Mouse (Mus musculus): ENCODE data around the gene Nr2e3.
"Not testable (repeated sequence)": the region's sequence is repeated elsewhere in the genome, so short reads cannot be mapped to it uniquely, and the experiment has no call there.

The Nr2e3 gene

GRCm38 (mm10) chr9:59960559-59960958, at the start of gene Nr2e3:
Nr2e3 (minus strand) TSS chr9:59960659.
- DNase-seq (ENCODE audit: low read depth) = no peak

GRCm38 (mm10) chr9:60008936-60009335, 48.5 kb upstream of the Nr2e3 start:
- DNase-seq (ENCODE audit: low read depth) = no peak

- no peak for DNase-seq (ENCODE audit: low read depth)
These were observed 41.9 kb upstream of the Nr2e3 start for GRCm38 (mm10) chr9:60002323-60002722.

DNA sequence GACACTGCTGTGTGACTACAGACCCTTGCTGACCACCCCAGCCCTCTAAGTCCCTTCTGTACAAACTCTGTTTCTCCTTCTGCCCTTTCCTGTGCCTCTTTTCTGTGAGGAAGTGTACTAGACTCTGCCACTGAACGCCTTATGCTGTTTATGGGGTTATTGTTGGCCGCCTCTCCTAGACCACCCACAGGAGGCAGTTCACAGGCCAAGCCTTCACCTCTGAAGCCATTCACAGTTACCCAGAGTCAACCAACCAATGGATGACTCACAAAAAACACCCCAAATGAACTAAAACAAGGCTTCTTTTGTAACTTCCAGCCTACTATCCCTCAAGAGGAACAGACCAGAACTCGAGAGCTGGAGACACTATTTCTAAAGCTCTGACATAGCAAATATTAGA, 41.0 kb upstream of the Nr2e3 start:
- DNase-seq (ENCODE audit: low read depth) = no peak

GRCm38 (mm10) chr9:59997725-59998124, 37.3 kb upstream of the Nr2e3 start:
- DNase-seq (ENCODE audit: low read depth) = no peak

- no peak for DNase-seq (ENCODE audit: low read depth)
These were observed 30.9 kb upstream of the Nr2e3 start for GRCm38 (mm10) chr9:59991407-59991806.

DNA sequence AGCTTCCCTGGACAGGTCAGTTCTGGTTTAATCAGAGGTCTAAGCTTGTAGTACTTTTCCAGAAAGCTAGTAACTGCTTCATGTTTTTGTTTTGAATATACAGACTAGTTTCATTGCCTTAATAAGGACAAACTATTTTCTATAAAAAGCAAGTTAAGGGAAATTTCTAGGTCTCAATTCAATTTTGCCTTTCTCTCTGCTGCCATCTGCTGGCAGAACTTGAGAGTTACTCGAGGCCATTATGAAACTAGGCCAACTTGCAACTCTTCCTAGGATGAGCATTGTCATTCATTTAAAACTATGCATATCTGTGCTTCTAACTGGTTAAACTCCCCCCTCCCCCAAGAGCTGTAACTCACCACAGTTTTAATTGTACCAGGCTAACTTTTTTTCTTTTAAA, 29.4 kb upstream of the Nr2e3 start:
- DNase-seq (ENCODE audit: low read depth) = peak; percentile 46

DNA sequence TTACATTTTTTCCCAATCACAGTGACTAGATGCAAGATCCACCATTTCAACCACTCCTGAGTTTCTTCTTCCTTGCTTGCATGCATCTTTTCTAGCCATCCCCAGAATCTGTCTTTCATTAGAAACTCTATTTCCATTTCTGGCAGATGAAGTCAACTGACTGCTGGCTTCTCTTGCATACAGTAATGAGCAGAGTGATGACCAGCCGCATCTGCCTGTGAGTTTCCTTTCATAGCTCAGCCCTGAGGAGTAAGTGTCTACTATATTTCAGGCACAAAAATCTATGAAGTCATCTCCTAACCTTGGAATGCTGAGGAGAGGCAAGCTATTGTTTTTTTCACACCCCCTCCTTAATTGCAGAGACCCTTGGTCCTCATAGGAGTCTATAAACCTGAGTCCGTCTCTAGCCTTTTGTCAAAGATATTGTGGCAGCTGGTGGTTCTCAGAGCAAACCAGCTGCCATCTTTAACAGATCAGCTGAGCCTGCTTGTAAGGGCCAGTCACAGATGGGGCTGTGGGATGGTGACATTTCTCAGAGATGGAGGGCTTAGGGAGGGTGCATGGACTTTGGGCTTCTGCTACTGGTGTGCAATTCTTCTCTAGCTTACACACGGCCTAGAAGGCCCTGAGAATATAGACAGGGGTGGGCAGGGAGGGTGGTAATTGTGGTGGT, 25.6 kb upstream of the Nr2e3 start:
- no peak for DNase-seq (ENCODE audit: low read depth)

GRCm38 (mm10) chr9:59981116-59981515, 20.7 kb upstream of the Nr2e3 start:
- DNase-seq (ENCODE audit: low read depth) = no peak

DNA sequence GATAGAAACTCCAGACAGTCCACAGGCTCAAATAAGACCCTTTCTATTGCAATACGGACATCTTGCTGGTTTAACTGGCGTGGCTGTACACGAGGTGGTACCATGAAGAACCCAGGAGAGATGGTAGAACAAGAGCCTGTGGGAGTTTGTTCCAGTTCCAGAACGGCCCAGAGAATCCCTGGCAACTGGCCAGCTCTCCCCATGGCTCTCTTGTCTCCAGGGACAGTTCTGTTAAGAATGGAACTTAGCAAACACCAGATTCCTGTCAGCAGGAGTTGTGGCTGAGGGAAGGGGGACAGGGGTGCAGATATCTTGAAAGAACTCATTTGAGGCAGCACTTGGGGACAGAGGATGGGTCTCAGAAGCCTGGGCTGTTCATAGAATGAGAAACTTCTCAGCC, 10.8 kb upstream of the Nr2e3 start:
- no peak for DNase-seq (ENCODE audit: low read depth)

DNA sequence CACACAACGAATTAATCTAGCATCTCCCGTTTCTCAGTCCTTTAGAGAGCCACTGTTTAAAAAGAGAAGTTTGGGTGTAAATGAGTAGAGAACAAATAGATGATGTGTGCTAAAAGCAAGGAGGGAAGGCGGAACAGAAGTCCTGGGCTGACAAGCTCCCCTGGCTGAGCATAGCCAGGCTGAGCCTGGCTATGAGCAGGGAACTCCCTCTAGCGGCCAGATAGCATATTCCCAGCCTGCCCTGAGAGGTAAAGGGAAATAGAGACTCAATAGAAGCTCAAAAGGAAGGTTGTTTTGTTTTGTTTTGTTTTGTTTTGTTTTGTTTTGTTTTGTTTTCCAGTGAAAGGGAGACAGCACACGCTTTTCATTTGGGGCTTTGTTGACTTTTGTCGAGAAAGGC, 8.9 kb upstream of the Nr2e3 start:
- peak; percentile 30 for DNase-seq (ENCODE audit: low read depth)

DNA sequence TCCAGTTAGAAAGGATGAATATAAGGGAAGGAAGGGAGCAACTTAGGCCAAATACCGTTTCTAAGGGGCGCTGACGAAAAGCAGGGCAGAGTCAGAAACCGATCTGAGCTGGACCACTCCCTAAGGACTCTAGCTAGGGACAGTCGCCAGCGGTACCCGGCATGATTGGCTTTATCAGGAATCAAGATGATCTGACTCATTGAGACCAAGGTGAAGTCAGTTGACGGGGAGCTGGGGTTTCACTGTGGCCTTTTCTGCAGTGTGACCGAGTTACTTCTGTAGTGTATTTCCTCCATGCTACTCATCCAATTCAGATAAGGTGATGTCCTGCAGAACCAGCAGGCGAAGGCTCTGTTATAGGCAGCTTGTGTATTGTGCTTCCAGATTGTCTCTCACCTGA, 4.6 kb upstream of the Nr2e3 start:
- no peak for DNase-seq (ENCODE audit: low read depth)

DNA sequence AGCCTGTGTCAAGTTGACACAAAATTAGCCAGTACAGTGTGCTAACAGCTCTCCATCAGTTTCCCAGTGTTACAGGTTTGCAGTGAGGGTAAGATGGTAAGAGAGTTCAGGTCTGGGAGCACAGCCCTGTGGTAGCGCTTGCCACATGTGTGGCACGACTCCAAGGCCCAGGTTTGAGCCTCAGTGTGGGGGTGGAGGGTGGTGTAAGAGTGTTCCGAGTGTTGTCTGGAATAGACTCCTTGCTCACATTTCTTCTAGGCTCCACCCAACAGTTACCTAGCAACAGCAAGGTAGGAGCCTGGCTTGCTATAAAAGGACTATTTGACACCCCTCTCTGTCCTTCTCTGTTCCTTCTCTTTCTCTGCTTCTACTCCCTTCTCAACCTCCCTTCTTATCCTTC, 3.9 kb upstream of the Nr2e3 start:
- no peak for DNase-seq (ENCODE audit: low read depth)

GRCm38 (mm10) chr9:59961201-59961955, 919 bp upstream of the Nr2e3 start:
- no peak for DNase-seq (ENCODE audit: low read depth)

DNA sequence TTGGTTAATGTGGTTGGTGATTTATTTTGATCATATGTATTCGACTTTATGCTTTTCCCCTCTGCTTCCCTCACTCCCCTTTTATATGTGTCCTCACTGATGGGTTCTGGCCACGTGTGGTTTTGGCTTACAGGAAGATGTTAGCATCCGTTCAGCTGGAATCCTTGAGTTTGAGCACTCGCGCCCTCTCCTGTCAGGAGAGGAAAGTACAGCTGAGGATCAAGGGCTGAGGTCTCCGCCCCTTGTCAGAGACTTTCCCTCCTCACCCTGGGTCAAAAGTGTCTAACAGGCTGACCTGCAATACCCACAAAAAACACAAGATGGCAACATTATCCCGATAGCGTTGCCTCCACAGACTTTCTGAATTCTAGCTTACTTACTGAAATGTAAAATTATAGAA, 1.2 kb downstream of the Nr2e3 start:
- peak; percentile 70 for DNase-seq (ENCODE audit: low read depth)

DNA sequence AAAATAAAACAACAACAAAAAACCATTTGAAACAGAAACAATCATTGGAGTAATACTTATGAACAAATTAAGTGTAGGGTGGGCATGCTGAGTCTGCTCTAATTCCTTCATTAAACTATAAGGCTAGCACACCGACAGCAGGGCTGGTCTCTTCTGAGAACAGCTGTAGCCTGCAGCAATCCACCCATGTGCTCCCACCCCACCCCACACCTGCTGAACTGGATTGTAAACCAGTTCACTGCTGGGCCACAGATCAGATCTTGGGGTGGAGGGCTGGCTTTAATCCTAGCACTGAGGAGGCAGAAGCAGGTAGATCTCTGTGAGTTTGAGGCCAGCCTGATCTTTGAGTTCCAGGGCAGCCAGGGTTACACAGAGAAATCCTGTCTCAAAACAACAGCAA, 2.3 kb downstream of the Nr2e3 start:
- not testable (repeated sequence) for DNase-seq (ENCODE audit: low read depth)

DNA sequence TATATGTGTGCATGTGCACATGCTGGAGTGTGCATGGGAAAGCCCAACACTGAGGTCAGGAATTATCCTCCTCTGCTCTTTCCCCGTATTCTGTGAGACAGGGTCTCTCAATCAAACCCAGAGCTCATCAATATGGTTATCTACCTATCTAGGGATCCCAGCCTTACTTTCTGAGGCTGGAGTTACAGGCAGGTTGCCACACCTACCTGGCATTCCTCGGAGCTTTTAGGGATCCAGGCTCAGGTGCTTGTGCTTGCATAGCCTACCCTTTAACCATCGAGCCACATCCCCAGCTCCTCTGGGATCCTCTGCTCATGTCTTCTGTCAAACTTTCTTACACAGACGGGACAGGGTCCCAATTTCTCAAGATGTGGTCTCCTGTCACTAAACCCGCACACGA, 4.0 kb downstream of the Nr2e3 start:
- no peak for DNase-seq (ENCODE audit: low read depth)

GRCm38 (mm10) chr9:59955692-59956091, 4.8 kb downstream of the Nr2e3 start:
- no peak for DNase-seq (ENCODE audit: low read depth)

DNA sequence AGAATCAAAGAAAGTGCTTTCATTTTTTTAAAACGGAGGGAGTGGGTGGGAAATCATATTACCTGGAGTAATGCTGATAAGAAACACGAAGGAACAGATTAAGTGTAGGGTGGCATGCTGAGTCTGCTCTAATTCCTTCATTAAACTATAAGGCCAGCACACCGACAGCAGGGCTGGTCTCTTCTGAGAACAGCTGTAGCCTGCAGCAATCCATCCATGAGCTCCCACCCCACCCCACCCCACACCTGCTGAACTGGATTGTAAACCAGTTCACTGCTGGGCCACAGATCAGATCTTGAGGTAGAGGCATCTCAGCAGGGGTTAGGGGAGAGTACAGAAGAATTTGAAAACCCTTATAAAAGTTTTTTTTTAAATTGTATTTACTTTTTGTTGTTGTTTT, 5.3 kb downstream of the Nr2e3 start:
- DNase-seq (ENCODE audit: low read depth) = no peak

GRCm38 (mm10) chr9:59953556-59953955, 6.9 kb downstream of the Nr2e3 start:
- DNase-seq (ENCODE audit: low read depth) = no peak

- no peak for DNase-seq (ENCODE audit: low read depth)
These were observed 7.9 kb downstream of the Nr2e3 start for GRCm38 (mm10) chr9:59952515-59953070.

GRCm38 (mm10) chr9:59951943-59952342, 8.5 kb downstream of the Nr2e3 start:
- DNase-seq (ENCODE audit: low read depth) = no peak

- DNase-seq (ENCODE audit: low read depth) = no peak
These were observed 9.3 kb downstream of the Nr2e3 start for GRCm38 (mm10) chr9:59951001-59951750.
